Mouse (Mus musculus) cerebellum, postnatal 4 days (tissue): Measurements from ENCODE around the gene Odc1.

Experiments
- DNase-seq, 2 experiments: peaks; one replicate each; pipeline ENCODE4 v3.0.0; 2022; ENCODE audit warnings: low spot score in 2 of 2, mixed read lengths in 1 of 2

Odc1 gene

GRCm38 (mm10) chr12:17551208-17551995 is 6.8 kb downstream of the Odc1 start:
- DNase-seq: no peak

- DNase-seq: no peak
Observed at GRCm38 (mm10) chr12:17552420-17552819, 7.8 kb downstream of the Odc1 start.

GRCm38 (mm10) chr12:17552949-17553348 is 8.4 kb downstream of the Odc1 start:
- DNase-seq: no peak

GRCm38 (mm10) chr12:17553627-17554026 is 9.0 kb downstream of the Odc1 start:
- no peak for DNase-seq

GRCm38 (mm10) chr12:17554200-17554951 is 9.8 kb downstream of the Odc1 start:
- DNase-seq: peak; percentile 91 to 96

GRCm38 (mm10) chr12:17556430-17557343 is 12.1 kb downstream of the Odc1 start:
- peak; percentile 87 to 91 for DNase-seq

- DNase-seq: peak in 1 of 2 experiments; percentile 23
Observed at GRCm38 (mm10) chr12:17557344-17557966, 12.9 kb downstream of the Odc1 start.

- DNase-seq: peak; percentile 39 to 75
Observed at GRCm38 (mm10) chr12:17557967-17558345, 13.4 kb downstream of the Odc1 start.

- DNase-seq: no peak
Observed at GRCm38 (mm10) chr12:17562396-17562795, 17.8 kb downstream of the Odc1 start.

- DNase-seq: no peak
Observed at GRCm38 (mm10) chr12:17565393-17566045, 20.9 kb downstream of the Odc1 start.

GRCm38 (mm10) chr12:17566046-17566408 is 21.4 kb downstream of the Odc1 start:
- no peak for DNase-seq

- no peak for DNase-seq
Observed at GRCm38 (mm10) chr12:17568564-17568963, 24.0 kb downstream of the Odc1 start.

GRCm38 (mm10) chr12:17574591-17574990 is 30.0 kb downstream of the Odc1 start:
- DNase-seq: no peak

- no peak for DNase-seq
Observed at GRCm38 (mm10) chr12:17575156-17575910, 30.7 kb downstream of the Odc1 start.

- DNase-seq: no peak
Observed at GRCm38 (mm10) chr12:17576041-17576440, 31.4 kb downstream of the Odc1 start.

- no peak for DNase-seq
Observed at GRCm38 (mm10) chr12:17578601-17579000, 34.0 kb downstream of the Odc1 start.

GRCm38 (mm10) chr12:17581001-17581400 is 36.4 kb downstream of the Odc1 start:
- no peak for DNase-seq

GRCm38 (mm10) chr12:17582406-17582805 is 37.8 kb downstream of the Odc1 start:
- DNase-seq: no peak

- DNase-seq: no peak
Observed at GRCm38 (mm10) chr12:17583860-17584259, 39.3 kb downstream of the Odc1 start.

- no peak for DNase-seq
Observed at GRCm38 (mm10) chr12:17586011-17586410, 41.4 kb downstream of the Odc1 start.
